Mouse (Mus musculus): ENCODE results near the gene Tm9sf4.

Gene Tm9sf4

DNA sequence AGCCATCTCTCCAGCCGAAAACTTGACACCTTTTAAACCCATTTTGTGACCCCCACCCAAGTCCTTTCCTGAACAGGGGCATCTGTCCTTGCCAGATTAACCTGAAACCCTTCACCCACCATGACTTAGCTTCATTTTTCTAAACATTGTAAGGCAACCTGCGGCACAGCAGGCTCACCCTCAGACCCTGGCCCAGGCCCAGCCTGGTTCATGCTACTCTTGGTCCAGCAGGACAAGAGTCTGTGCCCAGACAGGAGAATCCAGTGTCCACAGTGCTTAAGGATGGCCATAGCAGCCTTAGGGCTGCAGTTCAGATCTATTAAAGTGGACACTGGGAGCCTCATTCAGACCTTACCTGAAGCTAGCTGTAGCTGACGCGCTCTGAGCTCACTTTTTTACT lies 52.2 kb downstream of the Tm9sf4 start:
- in situ Hi-C loops (cut with MboI, MseI), result no loop called here

DNA sequence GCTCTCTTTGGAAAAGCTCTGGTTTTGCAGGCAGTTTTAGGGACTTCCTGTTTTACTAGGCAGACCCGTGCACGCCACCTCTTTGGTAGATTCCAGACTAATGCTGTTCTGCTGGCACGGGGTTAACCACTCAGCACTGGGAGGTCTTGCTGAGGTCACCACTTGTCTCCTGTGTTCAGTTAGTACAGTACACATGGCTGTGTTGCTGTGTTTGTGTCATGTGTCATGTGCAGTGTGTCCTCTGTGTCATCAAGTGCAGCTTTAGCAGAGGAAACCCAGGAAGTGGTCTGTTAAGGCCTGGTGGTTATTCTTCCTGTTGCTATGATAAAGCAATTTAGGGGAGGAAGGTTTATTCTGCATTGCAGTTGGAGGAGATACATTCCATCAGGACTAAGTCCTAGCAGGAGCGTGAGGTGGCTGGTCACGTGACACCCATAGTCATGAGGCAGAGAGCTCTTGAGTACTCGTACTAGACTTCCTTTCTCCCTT lies 53.7 kb downstream of the Tm9sf4 start:
- in situ Hi-C loops (cut with MboI, MseI), result no loop called here

DNA sequence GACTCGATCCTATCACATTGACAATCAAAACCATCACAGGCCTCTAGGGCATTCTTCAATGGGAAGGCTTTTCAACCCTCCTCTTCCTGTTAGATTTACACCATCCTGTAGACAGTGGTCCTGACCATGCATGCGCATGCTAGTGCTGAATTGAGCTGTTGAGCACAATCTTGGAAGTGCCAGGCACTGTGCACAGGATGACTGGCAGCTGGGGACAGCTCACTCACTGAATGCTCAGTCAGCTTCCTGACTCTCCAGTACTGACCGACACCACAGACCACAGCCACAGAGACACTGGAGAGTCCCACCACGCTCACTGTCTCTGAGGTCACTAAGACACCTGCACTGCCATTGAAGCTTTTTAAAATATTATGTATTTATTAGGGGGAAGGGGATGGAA lies 54.3 kb downstream of the Tm9sf4 start:
- in situ Hi-C loops (cut with MboI, MseI), result no loop called here

DNA sequence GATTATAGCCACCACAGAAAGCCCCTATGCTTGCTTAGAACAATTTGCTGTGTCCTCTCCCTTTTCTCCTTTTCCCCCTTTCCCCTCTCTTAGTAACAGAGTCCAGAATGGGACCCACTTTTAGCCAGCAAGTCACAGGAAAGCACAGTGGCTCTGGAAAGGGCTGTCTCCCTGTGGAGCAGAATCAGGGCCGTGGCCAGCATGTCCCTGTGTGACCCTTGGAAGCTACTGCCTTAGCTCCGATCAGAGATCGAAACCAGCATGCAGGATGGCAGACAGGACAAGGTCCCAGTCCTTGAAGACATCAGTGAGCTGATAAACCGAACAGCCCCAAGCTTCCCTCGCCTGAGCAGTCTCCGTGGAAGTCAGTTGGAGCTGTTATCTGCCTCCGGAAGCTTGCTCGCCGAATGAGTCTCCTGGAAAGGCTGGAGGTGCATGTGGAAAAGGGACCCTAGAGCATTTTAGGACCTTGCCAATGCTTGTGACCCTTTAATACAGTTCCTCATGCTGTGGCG lies 56.8 kb downstream of the Tm9sf4 start:
- in situ Hi-C loops (cut with MboI, MseI), result no loop called here

DNA sequence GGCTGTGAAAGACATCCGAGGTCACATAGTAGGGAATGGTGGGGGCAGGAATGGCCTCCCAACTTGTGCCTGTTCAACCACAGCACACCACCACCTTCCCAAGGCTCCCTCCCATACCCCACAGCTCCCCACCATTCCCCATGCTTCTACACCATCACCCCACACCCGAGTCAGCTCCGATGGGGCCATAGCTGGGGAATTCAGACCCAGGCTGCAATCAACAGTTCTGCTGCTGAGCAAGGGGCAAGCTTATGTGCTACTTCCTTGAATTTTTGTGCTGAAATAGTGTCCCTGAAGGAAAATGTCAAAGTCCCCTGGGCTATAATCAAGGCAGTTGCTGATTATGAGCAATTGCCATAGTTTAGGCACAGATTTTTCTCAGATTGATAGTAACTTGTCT lies 57.4 kb downstream of the Tm9sf4 start:
- in situ Hi-C loops (cut with MboI, MseI), result no loop called here

DNA sequence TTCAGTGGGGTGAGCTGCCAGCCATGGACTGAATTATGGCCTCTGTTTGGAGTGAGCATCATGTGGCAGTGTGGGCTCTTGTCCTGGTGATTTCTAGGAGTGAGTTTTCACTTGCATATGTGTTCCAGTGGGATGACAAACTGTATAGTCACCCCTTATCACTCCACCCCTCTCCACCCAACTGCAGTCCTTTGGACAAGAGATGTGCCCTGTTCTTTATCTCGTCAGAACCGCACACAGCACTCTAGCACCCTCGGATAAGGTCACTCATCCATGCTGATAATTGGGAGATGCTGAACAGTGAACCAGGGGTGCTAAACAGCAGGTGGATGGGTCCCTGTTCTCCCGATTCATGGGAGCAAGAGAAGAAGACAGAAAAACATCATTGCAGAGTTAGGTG lies 60.5 kb downstream of the Tm9sf4 start:
- in situ Hi-C loops (cut with MboI, MseI), result loop anchor here (5.0 kb wide), 1 partner anchor 59 kb away; the partner anchor contains the start of gene Tm9sf4

DNA sequence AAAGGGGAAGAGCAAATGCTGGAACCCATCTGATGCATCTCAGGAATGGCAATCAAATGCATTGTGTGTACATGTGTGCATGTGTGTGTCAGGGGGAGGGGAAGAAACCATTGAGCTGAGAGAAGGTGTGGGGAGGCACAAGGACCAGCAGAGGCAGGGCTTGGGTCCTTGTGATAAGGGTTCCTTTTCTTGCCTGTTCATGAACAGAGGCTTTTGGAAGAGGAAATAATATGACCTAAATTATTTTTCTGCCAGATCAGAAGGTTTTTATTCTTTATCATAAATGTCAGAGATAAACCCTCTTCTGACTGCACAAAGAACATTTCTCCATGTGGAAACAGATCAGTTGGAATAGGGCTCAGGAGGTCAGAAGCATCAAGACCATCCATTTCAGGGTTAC lies 61.0 kb downstream of the Tm9sf4 start:
- in situ Hi-C loops (cut with MboI, MseI), result loop anchor here (5.0 kb wide), 1 partner anchor 60 kb away; the partner anchor contains the start of gene Tm9sf4

DNA sequence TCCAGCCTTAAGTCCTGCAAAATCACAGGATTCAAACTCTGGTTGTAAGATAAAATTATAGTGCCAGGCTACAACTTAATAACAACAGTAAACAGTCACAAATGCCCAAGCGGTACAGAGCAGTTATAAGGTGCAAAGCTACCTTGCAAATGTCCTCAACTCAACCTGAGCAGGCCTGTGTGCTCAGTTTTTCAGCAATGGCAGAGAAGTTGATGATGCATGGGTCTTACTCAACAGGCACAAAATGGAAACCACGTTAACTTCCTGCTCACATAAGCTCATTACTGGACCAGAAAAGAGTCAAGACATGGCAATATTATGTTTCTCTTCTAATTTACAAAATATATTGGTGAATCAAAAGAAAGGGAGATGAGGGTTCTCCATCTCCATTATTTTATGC lies 61.5 kb downstream of the Tm9sf4 start:
- in situ Hi-C loops (cut with MboI, MseI), result loop anchor here (5.0 kb wide), 1 partner anchor 60 kb away; the partner anchor contains the start of gene Tm9sf4

DNA sequence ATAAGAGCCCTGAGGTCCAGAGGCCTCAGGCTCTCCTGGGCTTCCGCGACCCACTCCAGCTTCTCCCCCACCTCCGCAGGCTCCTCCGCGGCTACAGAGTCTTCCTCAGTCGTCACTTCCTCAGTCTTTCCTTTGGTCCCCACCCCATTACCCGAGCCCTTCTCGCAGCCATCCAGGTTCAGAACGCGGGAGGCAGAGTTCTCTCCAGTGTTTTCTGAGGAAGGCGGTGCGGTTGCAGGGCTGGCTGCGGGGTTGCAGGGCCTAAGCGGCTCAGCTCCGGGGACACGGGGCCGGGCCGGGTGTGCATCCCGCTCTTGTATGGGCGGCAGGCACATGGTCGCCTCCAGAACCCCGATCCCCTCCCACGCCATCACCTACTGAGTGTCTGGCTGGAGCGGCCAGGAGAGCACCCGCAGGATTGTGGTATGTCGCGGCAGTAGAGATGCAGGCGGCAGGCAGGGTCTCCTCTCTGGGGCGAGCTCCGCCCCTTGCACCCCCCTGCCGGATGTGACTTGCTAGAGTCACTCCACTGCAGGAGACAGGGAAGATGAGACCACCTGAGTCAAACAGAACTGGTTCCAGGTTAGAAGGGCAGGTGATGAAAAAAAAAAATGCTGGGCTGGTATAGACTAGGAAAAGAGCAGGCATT lies 64.0 kb downstream of the Tm9sf4 start, which contains the start of gene Tspyl3:
TSS of gene Tspyl3 (minus strand) at position 496 of the 649 bp plus-strand sequence.
- in situ Hi-C loops (cut with MboI, MseI), result loop anchor here (5.0 kb wide), 1 partner anchor 63 kb away; the partner anchor contains the start of gene Tm9sf4

DNA sequence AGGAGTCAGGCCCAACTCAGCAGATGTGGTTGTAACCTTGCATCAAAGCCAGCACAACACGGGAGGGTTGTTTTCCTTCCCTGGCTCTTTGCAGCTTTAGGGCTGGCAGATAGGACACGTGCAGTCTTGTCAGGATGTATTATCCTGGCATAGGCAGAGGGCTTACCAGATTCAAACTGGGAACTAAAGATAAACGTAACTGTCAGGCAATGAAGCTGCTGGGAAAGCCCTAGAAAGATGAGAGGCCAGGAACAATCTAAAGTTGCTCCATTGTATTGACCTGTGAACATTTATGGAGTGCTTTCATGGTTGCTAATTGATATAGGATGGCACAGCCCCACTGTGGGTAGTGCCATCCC lies 64.5 kb downstream of the Tm9sf4 start:
- in situ Hi-C loops (cut with MboI, MseI), result no loop called here

DNA sequence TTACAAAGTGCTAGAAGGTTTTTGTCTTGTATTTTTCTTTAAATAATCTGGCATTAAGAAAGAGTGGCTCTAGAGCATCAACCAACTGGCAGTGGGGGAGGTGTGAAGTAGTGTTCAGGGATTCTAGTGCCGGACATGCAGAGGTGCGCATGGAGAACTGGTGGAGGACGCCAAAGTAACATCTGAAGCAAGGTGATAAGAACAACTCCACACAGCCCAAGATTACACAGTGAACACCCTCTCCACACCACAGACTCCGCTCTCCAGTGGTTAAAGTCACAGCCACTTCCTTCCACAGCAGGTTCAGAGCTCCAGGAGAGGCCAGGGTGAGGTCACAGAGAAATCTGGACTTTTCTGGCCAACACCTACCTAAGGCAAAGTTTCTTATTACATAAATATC lies 66.9 kb downstream of the Tm9sf4 start:
- in situ Hi-C loops (cut with MboI, MseI), result no loop called here

DNA sequence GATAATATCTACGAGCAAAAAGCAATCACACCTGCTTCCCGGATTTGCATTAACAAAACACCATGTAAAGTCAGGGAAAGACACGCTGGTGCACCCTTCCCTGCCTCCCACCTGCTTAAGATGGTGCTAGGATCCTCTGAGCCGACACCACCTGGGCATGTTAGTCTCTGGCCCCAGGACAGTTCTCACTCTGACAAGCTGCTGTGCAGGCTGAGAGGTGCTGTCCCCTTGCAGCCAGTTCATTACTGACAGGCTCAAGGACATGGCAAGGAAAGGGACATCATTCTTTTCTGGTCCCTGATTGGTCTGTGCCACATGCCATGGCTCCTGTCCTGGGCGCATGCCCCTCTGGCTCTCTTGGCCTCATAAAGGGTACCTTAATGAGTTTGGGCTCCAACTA lies 67.4 kb downstream of the Tm9sf4 start:
- in situ Hi-C loops (cut with MboI, MseI), result no loop called here

DNA sequence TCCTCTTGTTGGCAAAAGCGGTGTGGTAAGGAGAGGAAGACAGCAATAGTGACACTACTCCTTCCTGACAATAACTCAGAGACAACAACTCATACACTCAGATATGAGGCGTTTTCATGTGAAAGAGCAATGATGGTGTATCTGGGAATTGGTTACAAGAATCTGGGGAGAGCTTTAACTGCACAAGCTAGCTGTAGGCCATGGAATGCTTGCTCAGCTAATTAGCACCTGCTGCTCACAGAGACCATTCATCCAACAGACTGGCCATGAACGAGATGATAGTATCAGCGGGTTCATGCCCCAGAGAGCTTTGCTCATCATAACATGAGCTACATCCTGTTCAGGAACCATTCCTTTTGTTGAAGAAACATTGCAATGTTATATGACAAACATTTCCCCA lies 76.1 kb downstream of the Tm9sf4 start:
- in situ Hi-C loops (cut with MboI, MseI), result no loop called here

DNA sequence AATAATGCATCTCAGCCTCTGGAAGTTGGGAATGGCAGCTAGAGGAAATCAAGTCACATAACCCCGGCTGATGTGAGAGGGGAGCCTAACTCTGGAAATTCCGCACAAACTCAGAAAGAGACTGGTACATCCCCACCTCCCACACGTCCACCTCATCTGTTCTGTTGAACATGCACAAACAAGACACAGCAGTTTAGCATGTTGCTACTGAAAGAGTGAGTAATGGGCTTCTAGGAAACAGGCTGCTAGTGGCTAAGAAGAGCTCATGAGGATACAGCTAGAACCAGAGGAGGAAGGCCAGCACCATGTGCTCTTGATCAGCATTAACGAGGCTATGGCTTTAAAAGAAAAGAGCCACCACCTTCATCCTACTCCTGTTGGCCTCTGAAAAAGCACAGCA lies 76.8 kb downstream of the Tm9sf4 start:
- in situ Hi-C loops (cut with MboI, MseI), result no loop called here

DNA sequence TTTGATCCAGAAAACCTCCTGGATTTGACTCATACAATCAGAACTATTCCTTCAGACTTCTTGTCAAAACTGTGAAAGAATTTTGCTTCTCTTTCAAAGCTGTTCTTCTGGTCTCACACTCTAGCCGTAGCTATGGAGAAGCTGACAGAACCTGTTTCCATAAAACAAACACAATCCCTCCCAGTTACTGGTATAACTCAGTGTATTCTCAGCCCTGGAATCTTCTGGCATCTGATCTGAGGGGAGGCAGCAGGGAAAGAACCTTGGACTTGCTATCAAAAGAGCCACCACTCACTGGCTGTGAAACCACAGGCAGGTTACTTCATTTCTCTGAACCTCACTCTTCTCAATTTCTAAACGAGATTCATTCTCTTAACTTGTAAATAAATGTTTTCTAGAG lies 77.3 kb downstream of the Tm9sf4 start:
- in situ Hi-C loops (cut with MboI, MseI), result no loop called here

DNA sequence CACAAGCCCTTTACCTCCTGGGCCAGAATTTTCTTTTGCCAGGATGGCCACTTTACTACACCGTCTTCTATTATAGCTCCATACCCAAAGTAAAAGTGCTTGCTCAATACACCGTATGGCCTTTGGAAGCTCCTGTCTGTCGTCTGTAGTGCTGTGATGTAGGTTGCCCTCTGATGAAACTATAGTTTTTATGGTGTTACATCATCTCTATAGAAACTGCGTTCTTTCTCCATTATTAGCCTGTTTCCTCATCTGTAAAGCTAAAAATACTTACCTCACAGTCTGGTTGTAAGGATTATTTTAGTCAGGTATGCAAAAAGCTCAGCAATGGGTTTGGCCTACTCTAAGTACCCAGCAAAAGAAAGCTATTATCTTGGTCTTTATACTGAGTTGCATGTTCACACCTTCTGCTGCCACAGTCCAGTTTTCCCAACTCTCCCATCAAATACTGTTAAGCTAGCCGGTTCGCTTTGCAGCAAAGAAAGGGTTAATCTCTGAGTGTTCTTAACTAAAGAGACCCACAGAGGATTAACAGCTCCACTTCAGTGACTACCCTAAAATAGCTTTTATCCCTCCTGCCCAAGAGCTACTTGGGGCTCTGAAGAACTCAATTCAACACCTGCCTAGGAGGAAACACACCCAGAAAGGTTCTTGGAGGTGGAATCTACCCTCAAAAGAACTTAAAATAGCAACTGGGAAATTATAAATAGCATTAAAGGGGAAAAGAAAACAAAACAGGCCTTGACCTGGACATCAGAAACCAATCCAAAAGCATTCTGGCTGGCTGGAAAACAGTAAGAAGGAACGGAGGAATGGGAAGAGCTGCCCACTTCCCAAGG lies 78.1 kb downstream of the Tm9sf4 start:
- in situ Hi-C loops (cut with MboI, MseI), result no loop called here

DNA sequence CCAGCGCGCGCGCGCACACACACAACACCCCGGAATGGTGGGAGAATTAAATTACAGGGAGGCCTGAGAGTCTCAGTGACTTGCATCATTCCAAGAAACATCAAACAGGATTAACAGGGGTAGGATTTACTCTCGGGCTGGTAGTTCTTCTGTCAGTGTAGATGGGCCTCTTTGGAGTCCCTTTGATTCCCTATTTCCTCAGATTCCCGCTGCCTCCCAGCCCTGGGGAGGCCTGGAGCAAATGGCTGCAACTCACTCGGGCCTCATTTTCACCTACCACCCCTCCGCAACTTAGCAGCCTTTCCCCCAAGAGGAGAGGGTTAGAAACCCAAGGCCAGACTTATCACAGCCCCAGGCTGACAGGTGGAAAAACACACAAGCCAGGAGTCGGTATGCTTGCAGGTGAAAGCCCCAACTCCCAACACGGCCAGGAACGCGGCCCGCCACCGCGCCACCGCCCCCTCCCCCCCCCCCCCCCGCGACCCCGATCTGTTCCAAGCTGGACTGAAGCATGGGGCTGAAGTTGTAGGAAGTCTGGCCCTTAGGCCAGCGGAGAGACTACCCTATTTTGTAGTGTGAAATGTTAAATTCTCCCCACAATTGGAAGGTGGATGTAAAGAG lies 78.9 kb downstream of the Tm9sf4 start:
- in situ Hi-C loops (cut with MboI, MseI), result no loop called here

DNA sequence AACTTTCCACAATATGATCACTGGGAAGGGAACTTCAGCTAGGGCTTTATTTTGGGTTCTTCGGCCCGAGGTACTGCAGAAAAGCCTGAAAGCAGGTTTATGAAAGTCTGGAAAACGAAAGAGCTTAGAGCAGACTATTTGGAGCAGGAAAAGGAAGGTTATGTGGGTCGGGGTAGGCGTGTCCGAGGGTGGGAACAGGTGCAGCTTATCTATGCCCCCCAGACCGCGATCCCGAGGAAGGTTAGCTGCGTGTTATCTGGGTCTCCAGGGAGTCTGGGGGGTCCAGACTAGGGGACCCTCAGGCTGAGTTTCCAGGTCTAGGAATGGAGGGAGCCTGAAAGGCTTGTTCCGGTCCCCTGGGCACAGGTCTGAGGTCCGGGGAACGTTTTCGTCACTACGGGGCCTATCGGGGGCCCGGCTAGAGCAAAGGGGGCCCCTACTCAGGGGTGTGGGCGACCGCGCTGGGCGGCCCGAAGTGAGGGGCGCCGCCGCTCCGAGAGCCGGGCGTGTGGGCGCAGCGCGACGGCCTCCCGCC lies 79.7 kb downstream of the Tm9sf4 start:
- in situ Hi-C loops (cut with MboI, MseI), result no loop called here

DNA sequence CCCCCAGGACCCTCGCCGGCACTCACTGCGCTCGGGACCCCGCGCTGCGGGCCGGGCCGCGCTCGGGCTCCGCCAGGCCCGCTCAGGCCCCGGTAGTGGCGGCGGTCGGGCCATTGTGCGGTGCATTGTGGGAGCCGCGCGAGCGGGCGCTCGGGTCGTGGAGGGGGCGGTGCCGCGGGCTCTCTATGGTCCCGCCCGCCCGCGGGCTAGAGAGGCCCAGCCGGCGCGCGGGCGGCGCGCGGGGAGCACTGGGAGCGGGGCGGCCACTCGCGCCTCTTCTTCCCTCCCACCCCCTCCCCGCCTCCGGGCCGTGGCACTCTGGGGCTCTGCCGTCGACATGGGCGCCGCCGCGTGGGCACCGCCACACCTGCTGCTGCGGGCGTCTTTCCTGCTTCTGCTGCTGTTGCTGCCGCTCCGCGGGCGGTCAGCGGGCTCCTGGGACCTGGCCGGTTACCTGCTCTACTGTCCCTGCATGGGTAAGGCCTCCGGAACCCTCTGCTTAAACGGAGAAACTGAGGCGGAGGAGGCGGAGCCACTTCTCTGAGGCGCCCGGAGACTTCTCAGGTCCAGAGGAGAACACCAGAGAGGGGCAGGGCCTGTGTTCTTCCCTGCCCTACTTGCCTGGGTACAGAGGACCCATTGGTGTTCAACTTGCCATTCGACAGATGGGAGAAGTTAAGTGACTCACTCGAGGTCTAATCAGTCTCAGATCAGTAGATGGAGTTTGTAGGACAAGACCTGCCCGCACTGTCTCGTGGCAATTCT lies 80.3 kb downstream of the Tm9sf4 start, which contains the start of the genes Plagl2 and Pofut1:
TSS of gene Plagl2 (minus strand) at position 177 of the 765 bp plus-strand sequence.
TSS of gene Pofut1 (plus strand) at position 284 of the 765 bp plus-strand sequence.
- in situ Hi-C loops (cut with MboI, MseI), result no loop called here

DNA sequence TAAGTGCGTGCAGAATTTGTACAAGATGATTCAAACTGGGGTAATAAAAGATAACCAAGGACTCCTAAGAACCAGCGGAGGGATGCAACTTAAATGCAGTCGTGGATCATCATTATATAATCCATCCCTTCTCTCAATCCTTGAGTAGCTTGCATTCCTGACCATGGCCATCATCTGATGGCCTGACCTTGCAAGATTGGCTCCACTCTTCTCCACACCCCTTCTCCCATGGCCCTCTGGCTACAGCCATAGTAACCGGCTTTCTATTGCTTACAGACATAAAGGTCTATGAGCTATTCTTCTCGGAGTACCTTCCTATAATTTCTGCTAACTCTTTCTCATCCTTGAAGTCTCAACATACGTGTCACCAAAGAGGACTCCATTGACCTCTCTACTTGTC lies 81.1 kb downstream of the Tm9sf4 start:
- in situ Hi-C loops (cut with MboI, MseI), result no loop called here

DNA sequence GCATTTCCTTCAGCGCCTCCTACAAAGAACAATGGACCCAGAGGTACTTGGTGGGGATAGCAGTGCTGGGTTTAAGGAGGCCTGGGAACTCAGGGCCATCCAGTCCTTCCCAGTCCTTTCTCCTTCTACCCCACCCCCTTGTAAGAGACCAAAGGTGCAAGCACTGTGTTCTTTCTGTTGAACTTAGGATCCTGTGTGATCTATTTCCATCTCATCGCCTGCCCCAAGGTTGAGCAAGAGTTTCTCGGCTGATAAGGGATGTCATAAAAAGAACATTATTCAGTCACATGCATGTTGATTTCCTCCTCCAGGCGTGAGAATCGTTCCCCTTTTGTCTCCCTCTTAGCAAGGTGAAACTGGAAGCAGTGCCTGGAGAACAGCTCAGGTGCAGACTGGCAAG lies 88.6 kb downstream of the Tm9sf4 start:
- in situ Hi-C loops (cut with MboI, MseI), result loop anchor here (5.0 kb wide), 1 partner anchor 43 kb away; the partner anchor contains the start of gene Kif3b

Data from T-helper 1 cell (primary cell).